Mouse (Mus musculus): Measurements from ENCODE around the gene Mvb12b. TPM values are rescaled to one million over a fixed set of nuclear protein-coding genes. Genes with fewer than 3 reads are reported as not detected.

Gene Mvb12b
- total RNA-seq, 1 experiment, result 5.0 TPM

DNA sequence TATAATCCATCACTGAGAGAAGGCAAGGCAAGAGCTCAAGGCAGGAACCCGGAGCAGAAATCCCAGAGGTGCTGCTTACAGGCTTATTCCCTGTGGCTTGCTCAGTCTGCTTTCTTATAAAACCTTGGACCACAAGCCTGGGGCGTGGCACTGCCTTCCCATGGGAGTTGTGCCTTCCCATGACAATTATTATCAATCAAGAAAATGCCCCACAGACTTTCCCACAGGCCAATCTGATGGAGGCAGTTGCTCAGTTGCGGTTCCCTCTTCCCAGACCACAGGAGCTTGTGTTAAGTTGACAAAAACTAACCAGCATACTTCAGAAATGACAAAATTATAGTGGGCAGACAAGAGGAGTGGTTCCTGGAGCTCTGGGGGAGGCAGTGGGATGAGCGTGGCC, 19.4 kb downstream of the Mvb12b start:
- TF ChIP-seq MAFK (IDR thresholded peaks at IDR 0.05; ENCODE audit: insufficient read depth, low read depth, low read length) (no peak), ZNF384 (IDR thresholded peaks at IDR 0.05; ENCODE audit: low read depth, low read length) (no peak), ZC3H11A (IDR thresholded peaks at IDR 0.05; ENCODE audit: borderline replicate concordance, low read depth, low read length) (no peak), CHD2 (IDR thresholded peaks at IDR 0.05; ENCODE audit: low read depth, low read length) (no peak), HCFC1 (IDR thresholded peaks at IDR 0.05; ENCODE audit: borderline replicate concordance, insufficient read depth, low read length) (no peak)
- in situ Hi-C loops (cut with MboI; ENCODE audit: low sequenced_read_pairs in 2 of 2, unreplicated experiment in 2 of 2), result no loop called here
- H3K4me3 ChIP-seq (ENCODE audit: insufficient read depth in 1 of 2, low read depth in 1 of 2, low read length in 2 of 2, poor library complexity in 1 of 2, severe bottlenecking in 1 of 2), result no peak overlapping the region

DNA sequence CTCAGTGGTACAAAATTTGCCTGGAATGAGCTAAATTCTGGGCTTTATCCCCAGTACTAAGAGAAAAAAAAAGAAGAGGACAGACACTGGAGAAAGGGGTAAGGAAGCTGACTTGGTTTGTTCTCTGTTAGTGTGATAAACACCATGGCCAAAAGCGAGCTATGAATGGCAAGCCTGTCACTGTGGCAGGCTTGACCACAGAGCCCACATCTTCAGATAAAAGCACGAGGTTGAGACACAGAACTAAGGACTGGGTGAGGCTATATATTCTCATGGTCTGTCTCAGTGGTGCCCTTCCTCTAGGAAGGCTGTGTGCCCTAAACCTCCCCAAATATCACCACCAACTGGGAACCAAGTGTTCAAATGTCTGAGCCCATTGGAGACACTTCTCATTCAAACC, 31.0 kb downstream of the Mvb12b start:
- no peak for DNase-seq (ENCODE audit: low read depth, low spot score)
- H3K27ac ChIP-seq (ENCODE audit: insufficient read depth, low read depth, low read length, poor library complexity, severe bottlenecking), result no peak overlapping the region
- H3K4me3 ChIP-seq (ENCODE audit: insufficient read depth in 1 of 2, low read depth in 1 of 2, low read length in 2 of 2, poor library complexity in 1 of 2, severe bottlenecking in 1 of 2), result no peak overlapping the region
- no peaks in the 10 kb centered on the region for H3K4me1 ChIP-seq (ENCODE audit: control insufficient read depth in 2 of 2, insufficient read depth in 2 of 2, low read length in 2 of 2, poor library complexity in 1 of 2)
- H3K9ac ChIP-seq (ENCODE audit: insufficient read depth, low read depth, low read length, poor library complexity, severe bottlenecking), result no peak overlapping the region
- no peaks in the 10 kb centered on the region for H3K36me3 ChIP-seq (ENCODE audit: control insufficient read depth, insufficient read depth, low read length, poor library complexity, severe bottlenecking)
- TF ChIP-seq ZC3H11A (IDR thresholded peaks at IDR 0.05; ENCODE audit: borderline replicate concordance, low read depth, low read length), result no peak
- no peaks in the 10 kb centered on the region for H3K9me3 ChIP-seq (ENCODE audit: control insufficient read depth, insufficient read depth, low read depth, low read length)
- in situ Hi-C loops (cut with MboI; ENCODE audit: low sequenced_read_pairs in 2 of 2, unreplicated experiment in 2 of 2), result no loop called here

More for the DNA sequence above, 19.4 kb downstream of the Mvb12b start:
- DNase-seq (ENCODE audit: low read depth, low spot score), result no peak
- Histone ChIP-seq H3K27ac (ENCODE audit: insufficient read depth, low read depth, low read length, poor library complexity, severe bottlenecking) (no peak overlapping the region), H3K36me3 (ENCODE audit: control insufficient read depth, insufficient read depth, low read length, poor library complexity, severe bottlenecking) (no peaks in the 10 kb centered on the region; the same call in 1 of the 2 replicates), H3K9ac (ENCODE audit: insufficient read depth, low read depth, low read length, poor library complexity, severe bottlenecking) (no peak overlapping the region), H3K9me3 (ENCODE audit: control insufficient read depth, insufficient read depth, low read depth, low read length) (no peaks in the 10 kb centered on the region), H3K4me1 (ENCODE audit: control insufficient read depth in 2 of 2, insufficient read depth in 2 of 2, low read length in 2 of 2, poor library complexity in 1 of 2) (peaks cover 0 to 3% of the 10 kb centered on the region in 2 experiments; a peak in 1 of 4 replicates)

DNA sequence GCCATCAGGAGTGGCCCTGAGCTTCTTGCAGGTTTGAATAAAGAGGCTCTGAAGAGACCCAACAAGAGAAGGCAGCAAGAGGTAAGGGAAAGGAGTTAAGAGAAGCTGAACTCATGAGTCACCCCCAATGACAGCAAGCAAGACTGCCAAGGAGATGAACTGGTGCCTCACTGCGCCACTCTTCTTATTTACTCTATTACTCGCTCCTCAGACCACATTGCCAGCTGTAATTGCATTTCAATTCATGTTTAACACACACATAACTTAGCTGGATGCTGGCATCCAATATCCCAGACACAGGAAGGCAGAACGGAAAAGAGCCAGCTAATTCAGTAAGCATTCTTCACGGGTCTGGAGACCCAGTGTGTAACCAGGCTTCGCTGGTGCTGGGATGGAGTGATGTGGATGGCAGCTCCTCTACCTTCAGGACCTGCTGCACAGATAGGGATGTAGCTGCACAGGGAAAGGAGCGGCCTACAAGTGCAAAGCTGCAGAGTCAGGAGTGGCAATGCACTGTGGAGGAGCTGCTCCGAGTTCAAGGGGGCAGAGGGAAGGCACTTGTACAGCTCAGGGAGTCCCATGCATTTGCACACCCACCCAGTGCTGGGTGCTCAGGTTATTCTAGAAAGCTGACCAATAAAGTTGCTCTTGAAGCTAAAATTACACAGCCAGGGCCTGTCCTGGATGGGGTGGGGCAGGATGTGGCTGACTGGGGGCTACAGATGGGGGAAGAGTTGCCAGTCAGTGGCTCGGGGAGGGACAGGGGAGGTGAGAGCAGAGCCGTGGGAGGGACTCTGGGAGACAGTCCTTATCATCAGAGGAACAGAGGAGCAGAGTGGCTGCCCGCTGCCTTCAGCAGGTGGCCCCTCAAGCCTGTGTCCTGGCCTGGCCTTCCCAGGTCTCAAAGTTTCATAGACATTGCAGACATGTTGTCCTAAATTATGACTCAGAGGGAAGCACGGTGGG, 34.5 kb downstream of the Mvb12b start:
- no peak for DNase-seq (ENCODE audit: low read depth, low spot score)
- Histone ChIP-seq H3K36me3 (ENCODE audit: control insufficient read depth, insufficient read depth, low read length, poor library complexity, severe bottlenecking) (no peaks in the 10 kb centered on the region), H3K4me1 (ENCODE audit: control insufficient read depth in 2 of 2, insufficient read depth in 2 of 2, low read length in 2 of 2, poor library complexity in 1 of 2) (no peaks in the 10 kb centered on the region), H3K4me3 (ENCODE audit: insufficient read depth in 1 of 2, low read depth in 1 of 2, low read length in 2 of 2, poor library complexity in 1 of 2, severe bottlenecking in 1 of 2) (no peak overlapping the region), H3K9ac (ENCODE audit: insufficient read depth, low read depth, low read length, poor library complexity, severe bottlenecking) (no peak overlapping the region), H3K9me3 (ENCODE audit: control insufficient read depth, insufficient read depth, low read depth, low read length) (no peaks in the 10 kb centered on the region), H3K27ac (ENCODE audit: insufficient read depth, low read depth, low read length, poor library complexity, severe bottlenecking) (no peak overlapping the region)
- in situ Hi-C loops (cut with MboI; ENCODE audit: low sequenced_read_pairs in 2 of 2, unreplicated experiment in 2 of 2), result no loop called here
- TF ChIP-seq HCFC1 (IDR thresholded peaks at IDR 0.05; ENCODE audit: borderline replicate concordance, insufficient read depth, low read length), result no peak
- no peak for TF ChIP-seq ZC3H11A (IDR thresholded peaks at IDR 0.05; ENCODE audit: borderline replicate concordance, low read depth, low read length)
- no peak for TF ChIP-seq CHD2 (IDR thresholded peaks at IDR 0.05; ENCODE audit: low read depth, low read length)
- no peak for TF ChIP-seq ZNF384 (IDR thresholded peaks at IDR 0.05; ENCODE audit: low read depth, low read length)
- no peak for TF ChIP-seq MAFK (IDR thresholded peaks at IDR 0.05; ENCODE audit: insufficient read depth, low read depth, low read length)

DNA sequence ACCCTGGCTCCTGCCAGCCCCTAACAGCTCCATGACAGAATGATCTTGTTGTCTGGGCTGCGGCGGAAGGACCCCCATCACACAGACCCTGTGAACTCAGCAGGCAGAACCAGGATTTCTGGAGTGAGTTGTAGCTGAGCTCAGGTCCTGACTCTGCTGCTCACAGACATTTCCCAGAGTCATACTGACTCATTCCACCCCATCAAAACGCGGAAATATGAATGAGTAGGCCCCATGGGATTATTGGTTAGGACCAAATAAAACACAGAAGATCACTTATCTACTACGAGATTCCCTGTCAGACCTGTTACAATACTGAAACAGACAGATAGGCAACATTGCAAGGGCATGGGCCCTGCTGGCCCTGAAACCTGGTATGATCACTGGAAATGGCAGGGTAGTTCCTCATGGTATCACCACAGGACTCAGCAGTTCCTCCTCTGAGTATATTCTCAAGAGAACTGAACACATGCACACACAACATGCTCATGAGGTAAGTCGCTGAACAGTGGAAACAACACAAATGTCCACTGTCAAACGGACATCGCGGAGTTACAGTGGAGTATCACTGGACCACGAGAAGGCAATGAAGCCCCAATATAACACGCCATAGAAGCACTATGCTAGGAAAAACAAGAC, 40.4 kb downstream of the Mvb12b start:
- no peak overlapping the region for H3K27ac ChIP-seq (ENCODE audit: insufficient read depth, low read depth, low read length, poor library complexity, severe bottlenecking)
- TF ChIP-seq ZC3H11A (IDR thresholded peaks at IDR 0.05; ENCODE audit: borderline replicate concordance, low read depth, low read length) (no peak), HCFC1 (IDR thresholded peaks at IDR 0.05; ENCODE audit: borderline replicate concordance, insufficient read depth, low read length) (no peak)
- H3K4me1 ChIP-seq (ENCODE audit: control insufficient read depth in 2 of 2, insufficient read depth in 2 of 2, low read length in 2 of 2, poor library complexity in 1 of 2), result no peaks in the 10 kb centered on the region; a peak in 1 of 4 replicates
- DNase-seq (ENCODE audit: low read depth, low spot score), result no peak
- H3K4me3 ChIP-seq (ENCODE audit: insufficient read depth in 1 of 2, low read depth in 1 of 2, low read length in 2 of 2, poor library complexity in 1 of 2, severe bottlenecking in 1 of 2), result no peak overlapping the region
- H3K9ac ChIP-seq (ENCODE audit: insufficient read depth, low read depth, low read length, poor library complexity, severe bottlenecking), result no peak overlapping the region
- in situ Hi-C loops (cut with MboI; ENCODE audit: low sequenced_read_pairs in 2 of 2, unreplicated experiment in 2 of 2), result no loop called here
- no peaks in the 10 kb centered on the region for H3K9me3 ChIP-seq (ENCODE audit: control insufficient read depth, insufficient read depth, low read depth, low read length)
- H3K36me3 ChIP-seq (ENCODE audit: control insufficient read depth, insufficient read depth, low read length, poor library complexity, severe bottlenecking), result no peaks in the 10 kb centered on the region
